Mouse (Mus musculus): ENCODE results near the gene Pde4d.

The Pde4d gene

GRCm38 (mm10) chr13:109238670-109239069 lies 788.9 kb downstream of the Pde4d start:
- DNase-seq (ENCODE audit: low spot score): no peak

GRCm38 (mm10) chr13:109239296-109239695 lies 789.5 kb downstream of the Pde4d start:
- DNase-seq (ENCODE audit: low spot score): no peak

GRCm38 (mm10) chr13:109242456-109243050 lies 792.8 kb downstream of the Pde4d start:
- no peak for DNase-seq (ENCODE audit: low spot score)

GRCm38 (mm10) chr13:109243160-109243559 lies 793.4 kb downstream of the Pde4d start:
- no peak for DNase-seq (ENCODE audit: low spot score)

- no peak for DNase-seq (ENCODE audit: low spot score)
Measured at GRCm38 (mm10) chr13:109247061-109247460, 797.3 kb downstream of the Pde4d start.

GRCm38 (mm10) chr13:109249315-109249714 lies 799.6 kb downstream of the Pde4d start:
- DNase-seq (ENCODE audit: low spot score): no peak

- DNase-seq (ENCODE audit: low spot score): no peak
Measured at GRCm38 (mm10) chr13:109255634-109256033, 805.9 kb downstream of the Pde4d start.

- peak; percentile 38 for DNase-seq (ENCODE audit: low spot score)
Measured at GRCm38 (mm10) chr13:109260220-109260795, 810.6 kb downstream of the Pde4d start.

GRCm38 (mm10) chr13:109260796-109261516 lies 811.2 kb downstream of the Pde4d start:
- DNase-seq (ENCODE audit: low spot score): no peak

- no peak for DNase-seq (ENCODE audit: low spot score)
Measured at GRCm38 (mm10) chr13:109261642-109262220, 812.0 kb downstream of the Pde4d start.

- no peak for DNase-seq (ENCODE audit: low spot score)
Measured at GRCm38 (mm10) chr13:109262501-109262900, 812.8 kb downstream of the Pde4d start.

GRCm38 (mm10) chr13:109263833-109264232 lies 814.1 kb downstream of the Pde4d start:
- DNase-seq (ENCODE audit: low spot score): no peak

- DNase-seq (ENCODE audit: low spot score): no peak
Measured at GRCm38 (mm10) chr13:109268253-109268652, 818.5 kb downstream of the Pde4d start.

- no peak for DNase-seq (ENCODE audit: low spot score)
Measured at GRCm38 (mm10) chr13:109268659-109269322, 819.0 kb downstream of the Pde4d start.

- DNase-seq (ENCODE audit: low spot score): no peak
Measured at GRCm38 (mm10) chr13:109274869-109275268, 825.1 kb downstream of the Pde4d start.

- DNase-seq (ENCODE audit: low spot score): no peak
Measured at GRCm38 (mm10) chr13:109277792-109278191, 828.0 kb downstream of the Pde4d start.

- no peak for DNase-seq (ENCODE audit: low spot score)
Measured at GRCm38 (mm10) chr13:109278504-109278912, 828.8 kb downstream of the Pde4d start.

GRCm38 (mm10) chr13:109279211-109279610 lies 829.5 kb downstream of the Pde4d start:
- DNase-seq (ENCODE audit: low spot score): no peak

GRCm38 (mm10) chr13:109280433-109280832 lies 830.7 kb downstream of the Pde4d start:
- no peak for DNase-seq (ENCODE audit: low spot score)

GRCm38 (mm10) chr13:109287465-109287864 lies 837.7 kb downstream of the Pde4d start:
- DNase-seq (ENCODE audit: low spot score): no peak

GRCm38 (mm10) chr13:109290922-109291321 lies 841.2 kb downstream of the Pde4d start:
- DNase-seq (ENCODE audit: low spot score): no peak

- no peak for DNase-seq (ENCODE audit: low spot score)
Measured at GRCm38 (mm10) chr13:109293011-109293410, 843.3 kb downstream of the Pde4d start.

Measured in ovary, adult 18-20 months (tissue).